Mouse (Mus musculus) testis, adult 2 months (tissue): Measurements from ENCODE around the gene Rnf130.

ENCODE experiments used
- CTCF ChIP-seq: fragments of 200-500 bp; IDR thresholded peaks from 2 replicates; pipeline ENCODE4 v1.5.1; 2012; ENCODE audit warnings: low read depth, mild to moderate bottlenecking, inconsistent platforms, low read length, moderate library complexity; ENCODE audit not compliant: control insufficient read depth, insufficient read depth, insufficient replicate concordance
- POLR2A ChIP-seq: fragments of 200-500 bp; IDR thresholded peaks from 2 replicates; pipeline ENCODE4 v1.6.1; 2012; ENCODE audit warnings: low read depth, mild to moderate bottlenecking, inconsistent platforms, low read length, moderate library complexity; ENCODE audit not compliant: control insufficient read depth

- TF ChIP-seq CTCF: no peak
- no peak for TF ChIP-seq POLR2A
These were observed 775 bp downstream of the Rnf130 start for GRCm38 (mm10) chr11:50025721-50026520.
